Mouse (Mus musculus) embryo, embryonic 10.5 days (tissue): ENCODE results near the gene Trpc5.

Experiments used
- DNase-seq: peaks from one replicate; pipeline ENCODE4 v3.0.0-alpha.2; 2015; ENCODE audit warnings: low spot score

Trpc5 gene

DNA sequence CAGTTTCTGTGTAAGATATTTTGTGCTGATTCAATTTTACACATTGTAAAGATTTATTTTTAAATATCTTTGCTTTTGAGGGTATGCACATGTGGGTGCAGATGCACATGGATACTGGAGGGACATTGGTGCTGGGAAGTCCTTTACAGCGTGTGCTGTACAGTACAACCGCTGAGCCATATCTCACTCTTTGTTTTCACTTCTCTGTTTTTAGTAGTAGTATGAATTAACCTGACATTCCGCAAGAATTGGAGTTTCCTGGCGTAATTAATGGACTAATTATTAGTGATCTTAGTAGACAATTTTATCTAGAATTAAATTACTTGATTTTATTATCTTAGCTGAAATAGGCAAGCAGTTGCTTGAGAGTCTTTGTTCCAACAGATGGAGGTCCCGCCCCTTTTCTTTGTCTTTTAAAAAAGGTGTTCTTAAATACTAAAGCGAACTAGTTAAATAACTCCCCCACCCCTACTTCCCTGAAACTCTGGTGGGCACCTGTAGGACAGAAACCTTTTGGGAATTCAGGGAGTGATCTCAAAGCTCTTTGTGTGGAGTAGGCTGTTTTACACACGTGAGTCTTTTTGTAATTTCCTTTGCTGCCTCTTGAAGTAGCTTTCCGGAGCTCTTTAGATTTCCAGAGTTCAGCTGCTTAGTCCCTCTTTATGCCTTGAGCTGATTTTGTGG lies 352.5 kb downstream of the Trpc5 start:
- DNase-seq: no peak
